Mouse (Mus musculus): Measurements from ENCODE around the gene Lca5l.

- TF ChIP-seq POLR2A (IDR thresholded peaks at IDR 0.05; ENCODE audit: control insufficient read depth, low read depth, low read length): no peak
- no peak for TF ChIP-seq CTCF (IDR thresholded peaks at IDR 0.05; ENCODE audit: control insufficient read depth, insufficient read depth, insufficient replicate concordance, low read depth, low read length)
Measured at GRCm38 (mm10) chr16:96110655-96111345, 81.3 kb downstream of the Lca5l start.
